Mouse (Mus musculus): ENCODE data around the gene Mybpc3.

DNA sequence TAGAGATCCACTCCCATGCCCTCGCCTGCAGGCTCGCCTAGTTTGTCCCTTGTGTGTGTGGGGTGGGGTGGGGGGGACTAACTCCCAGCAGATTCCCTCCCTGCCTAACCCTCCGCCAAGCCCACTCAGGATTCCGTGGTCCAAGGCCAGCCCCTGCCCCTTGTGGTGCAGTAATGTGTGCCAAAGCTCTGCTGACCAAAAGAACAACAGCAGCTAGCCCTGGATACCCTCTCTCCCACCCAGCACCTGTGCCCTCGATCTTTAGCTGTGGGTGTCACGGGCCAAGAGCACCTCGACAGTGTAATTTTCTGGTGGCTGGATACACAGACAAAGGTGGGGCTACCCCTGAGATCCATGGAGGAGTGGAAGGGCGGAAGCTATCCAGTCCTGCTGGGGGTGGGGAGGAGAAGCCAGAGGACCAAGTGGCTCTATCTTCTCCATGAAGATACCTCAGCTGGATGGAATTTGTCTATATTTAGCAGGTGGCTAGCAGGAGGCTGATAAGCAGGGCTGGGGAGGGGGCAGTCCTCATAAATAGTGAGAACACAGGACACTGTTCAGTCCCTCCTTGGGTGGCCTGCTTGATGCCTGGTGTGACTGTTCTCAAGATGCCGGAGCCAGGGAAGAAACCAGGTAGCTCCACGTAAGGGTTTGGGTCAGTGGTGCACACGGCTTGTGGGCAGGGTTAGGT lies at the start of gene Mybpc3:
- TF ChIP-seq CTCF (IDR thresholded peaks at IDR 0.05; ENCODE audit: borderline replicate concordance, insufficient read depth, low read depth, low read length) (no peak), POLR2A (IDR thresholded peaks at IDR 0.05; ENCODE audit: borderline replicate concordance, insufficient read depth, low read length) (no peak)
